Mouse (Mus musculus) retina, postnatal 7 days (tissue): ENCODE results near the gene Dtx2.
"Not testable (repeated sequence)": the region's sequence is repeated elsewhere in the genome, so short reads cannot be mapped to it uniquely, and the experiment has no call there.

Source experiments
- DNase-seq: peaks from one replicate; pipeline ENCODE4 v3.0.0-alpha.2; 2012; ENCODE audit warnings: low read depth, low spot score

The Dtx2 gene

GRCm38 (mm10) chr5:136025712-136026111 lies 31.1 kb downstream of the Dtx2 start:
- DNase-seq, result no peak

- DNase-seq, result no peak
Measured at GRCm38 (mm10) chr5:136026859-136027258, 32.3 kb downstream of the Dtx2 start.

- no peak for DNase-seq
Measured at GRCm38 (mm10) chr5:136027612-136028311, 33.2 kb downstream of the Dtx2 start.

GRCm38 (mm10) chr5:136034868-136035267 lies 40.3 kb downstream of the Dtx2 start:
- DNase-seq, result no peak

GRCm38 (mm10) chr5:136035285-136035684 lies 40.7 kb downstream of the Dtx2 start:
- DNase-seq, result no peak

- DNase-seq, result no peak
Measured at GRCm38 (mm10) chr5:136036667-136037066, 42.1 kb downstream of the Dtx2 start.

- DNase-seq, result no peak
Measured at GRCm38 (mm10) chr5:136038258-136039214, 43.9 kb downstream of the Dtx2 start, which contains the start of gene Upk3b. Upk3b (plus strand) TSS chr5:136038496.

GRCm38 (mm10) chr5:136040210-136040609 lies 45.6 kb downstream of the Dtx2 start:
- no peak for DNase-seq

- no peak for DNase-seq
Measured at GRCm38 (mm10) chr5:136041260-136041659, 46.7 kb downstream of the Dtx2 start.

- no peak for DNase-seq
Measured at GRCm38 (mm10) chr5:136041666-136042065, 47.1 kb downstream of the Dtx2 start.

GRCm38 (mm10) chr5:136044865-136045264 lies 50.3 kb downstream of the Dtx2 start:
- no peak for DNase-seq

- no peak for DNase-seq
Measured at GRCm38 (mm10) chr5:136045408-136045807, 50.8 kb downstream of the Dtx2 start.

GRCm38 (mm10) chr5:136045987-136046386 lies 51.4 kb downstream of the Dtx2 start:
- peak; percentile 70 for DNase-seq

GRCm38 (mm10) chr5:136048541-136048940 lies 53.9 kb downstream of the Dtx2 start:
- not testable (repeated sequence) for DNase-seq

- no peak for DNase-seq
Measured at GRCm38 (mm10) chr5:136049926-136050325, 55.3 kb downstream of the Dtx2 start.

- DNase-seq, result peak; percentile 33
Measured at GRCm38 (mm10) chr5:136051231-136052085, 56.9 kb downstream of the Dtx2 start.

- no peak for DNase-seq
Measured at GRCm38 (mm10) chr5:136052861-136053655, 58.5 kb downstream of the Dtx2 start.

GRCm38 (mm10) chr5:136054301-136055077 lies 59.9 kb downstream of the Dtx2 start, which contains the start of gene Upk3bl:
Upk3bl (plus strand) TSS chr5:136054492.
- no peak for DNase-seq

GRCm38 (mm10) chr5:136056062-136056461 lies 61.5 kb downstream of the Dtx2 start:
- DNase-seq, result no peak

GRCm38 (mm10) chr5:136057085-136057484 lies 62.5 kb downstream of the Dtx2 start:
- no peak for DNase-seq
